Mouse (Mus musculus) MEL (cell line): ENCODE data around the gene Kng2. TPM values are rescaled to one million over a fixed set of nuclear protein-coding genes. Genes with fewer than 3 reads are reported as not detected.

Source experiments
- DNase-seq: peaks from one replicate; pipeline ENCODE4 v3.0.0; 2011; ENCODE audit warnings: low read depth, low spot score
- H3K27ac ChIP-seq: 2 replicates; pipeline ENCODE4 v1.5.1; 2012; ENCODE audit warnings: low read depth, mild to moderate bottlenecking, control low read depth, low read length, moderate library complexity; ENCODE audit not compliant: control insufficient read depth
- H3K27me3 ChIP-seq, 2 experiments: fragments of 150-350 bp in 1 of 2; sonication (generic) in 1 of 2; 2 replicates each; pipeline ENCODE4 v1.6.1; 2012; ENCODE audit warnings: low read length in 2 of 2, mild to moderate bottlenecking in 2 of 2, improper control_type of control experiment in 1 of 2, moderate library complexity in 1 of 2; ENCODE audit not compliant: insufficient read depth in 2 of 2, control insufficient read depth in 1 of 2
- H3K36me3 ChIP-seq, 2 experiments: 2 replicates each; pipeline ENCODE4 v1.6.1; 2012 to 2014; ENCODE audit warnings: low read length in 2 of 2, improper control_type of control experiment in 1 of 2, inconsistent platforms in 1 of 2, mild to moderate bottlenecking in 1 of 2; ENCODE audit not compliant: insufficient read depth in 2 of 2, control insufficient read depth in 1 of 2
- H3K4me1 ChIP-seq, 2 experiments: fragments of 150-350 bp in 1 of 2; sonication (generic) in 1 of 2; 2 replicates each; pipeline ENCODE4 v1.6.1; 2012; ENCODE audit warnings: low read length in 2 of 2, improper control_type of control experiment in 1 of 2, mild to moderate bottlenecking in 1 of 2; ENCODE audit not compliant: insufficient read depth in 2 of 2, control insufficient read depth in 1 of 2
- H3K4me3 ChIP-seq, 2 experiments: fragments of 150-350 bp in 1 of 2; sonication (generic) in 1 of 2; 2 replicates each; pipeline ENCODE4 v1.5.1; 2012; ENCODE audit warnings: low read depth in 2 of 2, low read length in 2 of 2, mild to moderate bottlenecking in 2 of 2, moderate library complexity in 2 of 2, control low read depth in 1 of 2, improper control_type of control experiment in 1 of 2; ENCODE audit not compliant: control insufficient read depth in 1 of 2, insufficient read depth in 1 of 2
- H3K79me2 ChIP-seq: 2 replicates; pipeline ENCODE4 v1.6.1; 2012; ENCODE audit warnings: mild to moderate bottlenecking, low read length, moderate library complexity; ENCODE audit not compliant: control insufficient read depth, poor library complexity, insufficient read depth
- H3K9ac ChIP-seq: 2 replicates; pipeline ENCODE4 v1.6.1; 2012; ENCODE audit warnings: low read depth, mild to moderate bottlenecking, control low read depth, low read length, moderate library complexity; ENCODE audit not compliant: control insufficient read depth, poor library complexity, severe bottlenecking
- H3K9me3 ChIP-seq: fragments of 150-350 bp; sonication (generic); replicated peaks from 2 replicates; pipeline ENCODE4 v1.6.1; 2012; ENCODE audit warnings: mild to moderate bottlenecking, low read length, improper control_type of control experiment, moderate library complexity; ENCODE audit not compliant: insufficient read depth
- CHD1 ChIP-seq: IDR thresholded peaks from 2 replicates; pipeline ENCODE4 v1.6.1; 2012; ENCODE audit warnings: low read depth, mild to moderate bottlenecking, inconsistent platforms, low read length, improper control_type of control experiment
- CHD2 ChIP-seq: IDR thresholded peaks from 2 replicates; pipeline ENCODE4 v1.6.1; 2011; ENCODE audit warnings: low read length, improper control_type of control experiment
- CTCF ChIP-seq, 3 experiments: IDR thresholded peaks in 2 of 3; conservative IDR thresholded peaks in 1 of 3; 2 replicates each; pipeline ENCODE4 v1.5.1; 2011 to 2012; ENCODE audit warnings: low read length in 3 of 3, low read depth in 2 of 3, mild to moderate bottlenecking in 2 of 3, improper control_type of control experiment in 1 of 3, inconsistent platforms in 1 of 3, mixed read lengths in 1 of 3, moderate library complexity in 1 of 3; ENCODE audit not compliant: control insufficient read depth in 1 of 3, insufficient read depth in 1 of 3, poor library complexity in 1 of 3, severe bottlenecking in 1 of 3
- ETS1 ChIP-seq: IDR thresholded peaks from 2 replicates; pipeline ENCODE4 v1.6.1; 2012; ENCODE audit warnings: low read depth, mild to moderate bottlenecking, inconsistent platforms, low read length, improper control_type of control experiment, moderate library complexity
- GABPA ChIP-seq: IDR thresholded peaks from 2 replicates; pipeline ENCODE4 v1.6.1; 2012; ENCODE audit warnings: low read depth, mild to moderate bottlenecking, inconsistent platforms, low read length, improper control_type of control experiment, moderate library complexity
- GATA1 ChIP-seq: IDR thresholded peaks from 2 replicates; pipeline ENCODE4 v1.6.1; 2011; ENCODE audit warnings: low read depth, low read length, improper control_type of control experiment
- JUND ChIP-seq: IDR thresholded peaks from 2 replicates; pipeline ENCODE4 v1.6.1; 2011; ENCODE audit warnings: low read depth, mild to moderate bottlenecking, improper control_type of control experiment, low read length
- KAT2A ChIP-seq: conservative IDR thresholded peaks from 2 replicates; pipeline ENCODE4 v1.6.1; 2012; ENCODE audit warnings: low read depth, low read length, improper control_type of control experiment, inconsistent platforms
- MAFK ChIP-seq: IDR thresholded peaks from 2 replicates; pipeline ENCODE4 v1.6.1; 2011; ENCODE audit warnings: low read depth, mild to moderate bottlenecking, low read length, improper control_type of control experiment, borderline replicate concordance
- MAX ChIP-seq: IDR thresholded peaks from 2 replicates; pipeline ENCODE4 v1.6.1; 2011; ENCODE audit warnings: low read length, improper control_type of control experiment
- MAZ ChIP-seq: IDR thresholded peaks from 2 replicates; pipeline ENCODE4 v1.6.1; 2012; ENCODE audit warnings: low read depth, mild to moderate bottlenecking, inconsistent platforms, low read length, improper control_type of control experiment
- MXI1 ChIP-seq: IDR thresholded peaks from 2 replicates; pipeline ENCODE4 v1.6.1; 2011; ENCODE audit warnings: mild to moderate bottlenecking, low read depth, low read length, improper control_type of control experiment
- POLR2AphosphoS2 ChIP-seq: IDR thresholded peaks from 2 replicates; pipeline ENCODE4 v1.6.1; 2011; ENCODE audit warnings: low read length, improper control_type of control experiment
- RAD21 ChIP-seq: IDR thresholded peaks from 2 replicates; pipeline ENCODE4 v1.6.1; 2011; ENCODE audit warnings: mild to moderate bottlenecking, low read depth, low read length, improper control_type of control experiment
- RCOR1 ChIP-seq: IDR thresholded peaks from 2 replicates; pipeline ENCODE4 v1.6.1; 2012; ENCODE audit warnings: low read depth, mild to moderate bottlenecking, inconsistent platforms, low read length, improper control_type of control experiment
- SMC3 ChIP-seq: IDR thresholded peaks from 2 replicates; pipeline ENCODE4 v1.6.1; 2011; ENCODE audit warnings: low read depth, low read length, improper control_type of control experiment
- TAL1 ChIP-seq: IDR thresholded peaks from 2 replicates; pipeline ENCODE4 v1.6.1; 2012; ENCODE audit warnings: mild to moderate bottlenecking, inconsistent platforms, low read length, moderate library complexity, mixed read lengths
- UBTF ChIP-seq: IDR thresholded peaks from 2 replicates; pipeline ENCODE4 v1.6.1; 2012; ENCODE audit warnings: low read depth, mild to moderate bottlenecking, inconsistent platforms, low read length, improper control_type of control experiment, moderate library complexity, borderline replicate concordance; ENCODE audit not compliant: insufficient read depth
- USF2 ChIP-seq, 2 experiments: IDR thresholded peaks; 2 replicates each; pipeline ENCODE4 v1.6.1; 2011 to 2012; ENCODE audit warnings: improper control_type of control experiment in 2 of 2, low read length in 2 of 2, borderline replicate concordance in 1 of 2, inconsistent platforms in 1 of 2, low read depth in 1 of 2, mild to moderate bottlenecking in 1 of 2; ENCODE audit not compliant: insufficient read depth in 1 of 2
- ZC3H11A ChIP-seq: IDR thresholded peaks from 2 replicates; pipeline ENCODE4 v1.6.1; 2012; ENCODE audit warnings: low read depth, mild to moderate bottlenecking, inconsistent platforms, low read length, improper control_type of control experiment
- ZKSCAN1 ChIP-seq: IDR thresholded peaks from 2 replicates; pipeline ENCODE4 v1.6.1; 2012; ENCODE audit warnings: low read depth, mild to moderate bottlenecking, inconsistent platforms, low read length, improper control_type of control experiment, moderate library complexity
- ZNF384 ChIP-seq: IDR thresholded peaks from 2 replicates; pipeline ENCODE4 v1.6.1; 2012; ENCODE audit warnings: low read depth, mild to moderate bottlenecking, inconsistent platforms, low read length, improper control_type of control experiment
- polyA plus RNA-seq, 2 experiments: library from polyadenylated mRNA; stranded (reverse) in 1 of 2; unstranded in 1 of 2; fragments of >175 nt in 1 of 2; fragments of >200 nt in 1 of 2; gene quantifications; 2 replicates each; pipeline versions ENCODE4 v1.2.1 to v1.2.4; 2012; ENCODE audit warnings: low replicate concordance in 2 of 2, low read depth in 1 of 2; ENCODE audit not compliant: insufficient read length in 2 of 2, insufficient read depth in 1 of 2, missing spikeins in 1 of 2
- total RNA-seq: library from RNA; depleted of rRNA; stranded (reverse); fragments of 300-350 nt; gene quantifications from 2 replicates; pipeline ENCODE4 v1.2.3, GENCODE M21; 2012

Kng2 gene
- total and polyA plus RNA-seq, 3 experiments = not detected

GRCm38 (mm10) chr16:23046319-23046718 lies 17.0 kb upstream of the Kng2 start:
- Histone ChIP-seq H3K4me3 (no peak overlapping the region), H3K79me2 (no peaks in the 10 kb centered on the region), H3K36me3 (no peaks in the 10 kb centered on the region), H3K4me1 (no peaks in the 10 kb centered on the region), H3K27me3 (no peaks in the 10 kb centered on the region; a peak in 1 of 4 replicates), H3K9me3 (no peaks in the 10 kb centered on the region), H3K9ac (no peak overlapping the region), H3K27ac (no peak overlapping the region)
- peak; percentile 9 for DNase-seq
- TF ChIP-seq KAT2A (no peak), RAD21 (peak; percentile 39), ZC3H11A (peak; percentile 10; the same call in 1 of the 2 replicates), TAL1 (no peak), JUND (no peak), GATA1 (no peak), CHD2 (no peak), ETS1 (no peak), CHD1 (no peak), MAFK (no peak), CTCF (IDR thresholded peaks at IDR 0.05 in 2 of 3, conservative IDR thresholded peaks at IDR 0.05 in 1 of 3; ENCODE audit: control insufficient read depth in 1 of 3, insufficient read depth in 1 of 3, low read depth in 2 of 3, low read length in 3 of 3, poor library complexity in 1 of 3, severe bottlenecking in 1 of 3) (peak in 2 of 3 experiments; percentile 7 to 33; a peak in 3 of 6 replicates), GABPA (no peak), MAX (no peak), ZKSCAN1 (no peak), SMC3 (peak; percentile 54), UBTF (no peak), MXI1 (no peak), USF2 (IDR thresholded peaks at IDR 0.05; ENCODE audit: borderline replicate concordance in 1 of 2, insufficient read depth in 1 of 2, low read depth in 1 of 2, low read length in 2 of 2) (no peak)

- TF ChIP-seq MAZ (no peak), RCOR1 (no peak), MAFK (no peak), ZC3H11A (no peak), TAL1 (no peak), CTCF (IDR thresholded peaks at IDR 0.05 in 2 of 3, conservative IDR thresholded peaks at IDR 0.05 in 1 of 3; ENCODE audit: control insufficient read depth in 1 of 3, insufficient read depth in 1 of 3, low read depth in 2 of 3, low read length in 3 of 3, poor library complexity in 1 of 3, severe bottlenecking in 1 of 3) (no peak), GABPA (no peak), POLR2AphosphoS2 (no peak), MAX (no peak), ZNF384 (no peak), GATA1 (no peak)
- TF ChIP-seq, all 39 proteins: peak for 0
- Histone ChIP-seq H3K79me2 (no peaks in the 10 kb centered on the region), H3K27ac (no peak overlapping the region), H3K9me3 (no peaks in the 10 kb centered on the region), H3K9ac (no peak overlapping the region), H3K4me1 (no peaks in the 10 kb centered on the region), H3K4me3 (no peak overlapping the region), H3K36me3 (no peaks in the 10 kb centered on the region), H3K27me3 (no peaks in the 10 kb centered on the region; a peak in 1 of 4 replicates)
- DNase-seq = no peak
Measured at GRCm38 (mm10) chr16:23040876-23041275, 11.6 kb upstream of the Kng2 start.
